Mouse (Mus musculus) brain, embryonic 14.5 days (tissue): ENCODE data around the gene Gm11027.

Experiments
- CTCF ChIP-seq: fragments of 200-500 bp; IDR thresholded peaks from 2 replicates; pipeline ENCODE4 v1.5.1; 2012; ENCODE audit warnings: inconsistent platforms, mild to moderate bottlenecking, moderate library complexity, borderline replicate concordance; ENCODE audit not compliant: insufficient read depth, insufficient read length; ENCODE audit errors: extremely low read depth
- POLR2A ChIP-seq: fragments of 200-500 bp; IDR thresholded peaks from 2 replicates; pipeline ENCODE4 v1.6.1; 2012; ENCODE audit warnings: mild to moderate bottlenecking, inconsistent platforms, borderline replicate concordance; ENCODE audit not compliant: poor library complexity, insufficient read depth, insufficient read length, severe bottlenecking; ENCODE audit errors: extremely low read depth

DNA sequence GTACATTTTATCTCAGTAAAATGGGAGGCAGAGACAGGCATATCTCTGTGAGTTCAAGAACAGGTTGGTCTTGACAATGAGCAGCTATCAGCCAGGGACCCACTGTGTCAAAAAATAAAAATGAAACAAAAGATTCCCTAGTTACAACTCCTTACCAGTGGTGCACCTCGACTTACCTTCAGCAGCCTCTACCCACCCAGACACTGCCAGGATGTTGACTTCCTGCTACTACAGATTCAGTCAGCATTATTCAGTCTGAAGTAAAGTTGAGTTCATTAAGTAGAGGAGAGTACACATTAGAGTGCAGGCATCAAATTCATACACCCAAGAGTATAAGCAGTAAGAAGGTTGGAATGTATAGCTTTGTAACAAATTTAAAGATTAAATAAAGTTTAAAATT lies 38.6 kb downstream of the Gm11027 start:
- TF ChIP-seq CTCF (no peak), POLR2A (no peak)
